Mouse (Mus musculus) cerebellum, postnatal 10 days (tissue): ENCODE data around the gene Pced1b.

Experiments
- DNase-seq, 2 experiments: peaks; one replicate each; pipeline ENCODE4 v3.0.0; 2021; ENCODE audit warnings: mixed read lengths in 2 of 2

Gene Pced1b

GRCm38 (mm10) chr15:97407496-97408454, 160.9 kb downstream of the Pced1b start:
- DNase-seq = no peak

GRCm38 (mm10) chr15:97411136-97411535, 164.2 kb downstream of the Pced1b start:
- DNase-seq = no peak

GRCm38 (mm10) chr15:97411671-97412070, 164.8 kb downstream of the Pced1b start:
- no peak for DNase-seq

GRCm38 (mm10) chr15:97412308-97412707, 165.4 kb downstream of the Pced1b start:
- DNase-seq = no peak

- DNase-seq = peak in 1 of 2 experiments; percentile 16
Measured at GRCm38 (mm10) chr15:97412861-97413260, 166.0 kb downstream of the Pced1b start.

- DNase-seq = no peak
Measured at GRCm38 (mm10) chr15:97414718-97415413, 168.0 kb downstream of the Pced1b start.

- no peak for DNase-seq
Measured at GRCm38 (mm10) chr15:97415426-97415946, 168.6 kb downstream of the Pced1b start.

- DNase-seq = no peak
Measured at GRCm38 (mm10) chr15:97420292-97420691, 173.4 kb downstream of the Pced1b start.

- DNase-seq = no peak
Measured at GRCm38 (mm10) chr15:97421533-97421932, 174.6 kb downstream of the Pced1b start.

- no peak for DNase-seq
Measured at GRCm38 (mm10) chr15:97422212-97422944, 175.5 kb downstream of the Pced1b start.

- no peak for DNase-seq
Measured at GRCm38 (mm10) chr15:97424375-97424774, 177.5 kb downstream of the Pced1b start.

- DNase-seq = no peak
Measured at GRCm38 (mm10) chr15:97424961-97425360, 178.1 kb downstream of the Pced1b start.

GRCm38 (mm10) chr15:97429201-97429900, 182.4 kb downstream of the Pced1b start:
- DNase-seq = no peak

GRCm38 (mm10) chr15:97431533-97431932, 184.6 kb downstream of the Pced1b start:
- DNase-seq = no peak

- DNase-seq = no peak
Measured at GRCm38 (mm10) chr15:97432221-97432620, 185.3 kb downstream of the Pced1b start.
